Mouse (Mus musculus): ENCODE results near the gene Uspl1. TPM values are rescaled to one million over a fixed set of nuclear protein-coding genes. Genes with fewer than 3 reads are reported as not detected.

Uspl1 gene
- total RNA-seq, 2 experiments from 2014 or later = 38.9 to 39.9 TPM

GRCm38 (mm10) chr5:149166011-149166410, 18.1 kb upstream of the Uspl1 start:
- DNase-seq (ENCODE audit: low spot score in 2 of 2) = no peak

- DNase-seq (ENCODE audit: low spot score in 2 of 2) = no peak
These were observed 16.1 kb upstream of the Uspl1 start for GRCm38 (mm10) chr5:149168051-149168450.

GRCm38 (mm10) chr5:149168816-149169215, 15.3 kb upstream of the Uspl1 start:
- DNase-seq (ENCODE audit: low spot score in 2 of 2) = no peak

- no peak for DNase-seq (ENCODE audit: low spot score in 2 of 2)
These were observed 13.1 kb upstream of the Uspl1 start for GRCm38 (mm10) chr5:149170841-149171588.

GRCm38 (mm10) chr5:149172246-149172645, 11.9 kb upstream of the Uspl1 start:
- no peak for DNase-seq (ENCODE audit: low spot score in 2 of 2)

GRCm38 (mm10) chr5:149174527-149174926, 9.6 kb upstream of the Uspl1 start:
- DNase-seq (ENCODE audit: low spot score in 2 of 2) = no peak

- no peak for DNase-seq (ENCODE audit: low spot score in 2 of 2)
These were observed 8.4 kb upstream of the Uspl1 start for GRCm38 (mm10) chr5:149175736-149176135.

GRCm38 (mm10) chr5:149178095-149178494, 6.1 kb upstream of the Uspl1 start:
- no peak for DNase-seq (ENCODE audit: low spot score in 2 of 2)

- DNase-seq (ENCODE audit: low spot score in 2 of 2) = no peak
These were observed 4.3 kb upstream of the Uspl1 start for GRCm38 (mm10) chr5:149179826-149180225.

- no peak for DNase-seq (ENCODE audit: low spot score in 2 of 2)
These were observed 1.8 kb upstream of the Uspl1 start for GRCm38 (mm10) chr5:149182186-149182870.

GRCm38 (mm10) chr5:149183122-149183521, 1.0 kb upstream of the Uspl1 start:
- no peak for DNase-seq (ENCODE audit: low spot score in 2 of 2)

GRCm38 (mm10) chr5:149183721-149184103, 438 bp upstream of the Uspl1 start:
- no peak for DNase-seq (ENCODE audit: low spot score in 2 of 2)

- peak in 1 of 2 experiments; percentile 13 for DNase-seq (ENCODE audit: low spot score in 2 of 2)
These were observed 665 bp downstream of the Uspl1 start for GRCm38 (mm10) chr5:149184844-149185186.

GRCm38 (mm10) chr5:149185806-149186205, 1.7 kb downstream of the Uspl1 start:
- no peak for DNase-seq (ENCODE audit: low spot score in 2 of 2)

GRCm38 (mm10) chr5:149190160-149190559, 6.0 kb downstream of the Uspl1 start:
- DNase-seq (ENCODE audit: low spot score in 2 of 2) = no peak

- DNase-seq (ENCODE audit: low spot score in 2 of 2) = no peak
These were observed 12.5 kb downstream of the Uspl1 start for GRCm38 (mm10) chr5:149196611-149197010.

GRCm38 (mm10) chr5:149198782-149199181, 14.6 kb downstream of the Uspl1 start:
- no peak for DNase-seq (ENCODE audit: low spot score in 2 of 2)

- DNase-seq (ENCODE audit: low spot score in 2 of 2) = no peak
These were observed 18.8 kb downstream of the Uspl1 start for GRCm38 (mm10) chr5:149202941-149203340.

GRCm38 (mm10) chr5:149203796-149204375, 19.7 kb downstream of the Uspl1 start:
- DNase-seq (ENCODE audit: low spot score in 2 of 2) = no peak

GRCm38 (mm10) chr5:149204822-149205221, 20.7 kb downstream of the Uspl1 start:
- DNase-seq (ENCODE audit: low spot score in 2 of 2) = no peak

- DNase-seq (ENCODE audit: low spot score in 2 of 2) = no peak
These were observed 21.1 kb downstream of the Uspl1 start for GRCm38 (mm10) chr5:149205265-149205664.

- no peak for DNase-seq (ENCODE audit: low spot score in 2 of 2)
These were observed 22.1 kb downstream of the Uspl1 start for GRCm38 (mm10) chr5:149206286-149206685.
